Mouse (Mus musculus) intestine, embryonic 15.5 days (tissue): ENCODE data around the gene Trappc12. TPM values are rescaled to one million over a fixed set of nuclear protein-coding genes. Genes with fewer than 3 reads are reported as not detected.

Experiments used
- ATAC-seq: fragments of 200-750 bp; cut with Nextera tagmentation; 2 replicates; pipeline ENCODE4 v1.8.0; 2017; ENCODE audit warnings: moderate TSS enrichment, moderate library complexity
- H3K27ac ChIP-seq: fragments of 300-500 bp; sonication (generic); 2 replicates; pipeline ENCODE4 v1.5.1; 2015; ENCODE audit warnings: mild to moderate bottlenecking, inconsistent platforms
- H3K27me3 ChIP-seq: fragments of 300-500 bp; sonication (generic); replicated peaks from 2 replicates; pipeline ENCODE4 v1.6.1; 2015; ENCODE audit warnings: inconsistent platforms
- H3K36me3 ChIP-seq: fragments of 300-500 bp; sonication (generic); 2 replicates; pipeline ENCODE4 v1.6.1; 2015; ENCODE audit warnings: inconsistent platforms
- H3K4me1 ChIP-seq: fragments of 300-500 bp; sonication (generic); replicated peaks from 2 replicates; pipeline ENCODE4 v1.6.1; 2015; ENCODE audit warnings: inconsistent platforms
- H3K4me2 ChIP-seq: fragments of 300-500 bp; sonication (generic); replicated peaks from 2 replicates; pipeline ENCODE4 v1.6.1; 2015; ENCODE audit warnings: mild to moderate bottlenecking, inconsistent platforms
- H3K4me3 ChIP-seq: fragments of 300-500 bp; sonication (generic); replicated peaks from 2 replicates; pipeline ENCODE4 v1.5.1; 2015; ENCODE audit warnings: inconsistent platforms
- H3K9ac ChIP-seq: fragments of 300-500 bp; sonication (generic); 2 replicates; pipeline ENCODE4 v1.6.1; 2015; ENCODE audit warnings: inconsistent platforms
- H3K9me3 ChIP-seq: fragments of 300-500 bp; sonication (generic); 2 replicates; pipeline ENCODE4 v1.6.1; 2016; ENCODE audit warnings: inconsistent platforms
- WGBS: fragments of 180-500 bp; shearing (Covaris S2); methylation state at CpG from one replicate; pipeline ENCODE4 v1.1.7; 2015; 5-methylcytosine and 5-hydroxymethylcytosine counted together
- polyA plus RNA-seq: library from polyadenylated mRNA; unstranded; fragments of >200 nt; fragmentation: Nextera tagmentation; extraction: Ambion mirVana; gene quantifications from 2 replicates; pipeline ENCODE4 v1.2.1, GENCODE M21; 2015

Trappc12 gene
- polyA plus RNA-seq, 1 experiment from 2014 or later = 34.6 TPM

- no peaks in the 10 kb centered on the region for H3K9me3 ChIP-seq
- WGBS = 65% methylated on average over 5 of the region's 5 CpGs
- peak overlapping the region; percentile 93 for H3K27ac ChIP-seq
- peak; percentile 1; the same call in 1 of the 2 replicates for ATAC-seq
- H3K4me1 ChIP-seq = peaks cover 6% of the 10 kb centered on the region; the same call in 1 of the 2 replicates
- H3K9ac ChIP-seq = peak overlapping the region; percentile 61
- H3K4me2 ChIP-seq = peak overlapping the region; percentile 63
- H3K4me3 ChIP-seq = peak overlapping the region; percentile 55
- peaks cover 11% of the 10 kb centered on the region for H3K36me3 ChIP-seq
- H3K27me3 ChIP-seq = no peaks in the 10 kb centered on the region
Observed at GRCm38 (mm10) chr12:28675925-28676209, 74.4 kb downstream of the Trappc12 start.

GRCm38 (mm10) chr12:28675121-28675924 lies 74.9 kb downstream of the Trappc12 start, which contains the start of gene Adi1:
TSS of gene Adi1 (plus strand) at chr12:28675231.
- WGBS = 2% methylated on average over 50 of the region's 53 CpGs
- H3K27ac ChIP-seq = peak within 1 kb of the TSS; percentile 93
- peak within 1 kb of the TSS; percentile 63 for H3K4me2 ChIP-seq
- H3K9ac ChIP-seq = peak within 1 kb of the TSS; percentile 61
- H3K4me1 ChIP-seq = peaks cover 6% of the 10 kb centered on the region; the same call in 1 of the 2 replicates
- H3K9me3 ChIP-seq = no peaks in the 10 kb centered on the region
- peak within 1 kb of the TSS; percentile 55 for H3K4me3 ChIP-seq
- H3K27me3 ChIP-seq = no peaks in the 10 kb centered on the region
- H3K36me3 ChIP-seq = peaks cover 8% of the 10 kb centered on the region
- peak; percentile 97 for ATAC-seq

- WGBS = 77% methylated on average over 10 of the region's 10 CpGs
- H3K4me3 ChIP-seq = no peak overlapping the region
- H3K36me3 ChIP-seq = peaks cover 8% of the 10 kb centered on the region; the same call in 1 of the 2 replicates
- H3K27ac ChIP-seq = no peak overlapping the region
- H3K4me2 ChIP-seq = peak overlapping the region; percentile 63; the same call in 1 of the 2 replicates
- no peaks in the 10 kb centered on the region for H3K27me3 ChIP-seq
- H3K4me1 ChIP-seq = peaks cover 6% of the 10 kb centered on the region; the same call in 1 of the 2 replicates
- no peak for ATAC-seq
- no peaks in the 10 kb centered on the region for H3K9me3 ChIP-seq
- no peak overlapping the region for H3K9ac ChIP-seq
Observed at GRCm38 (mm10) chr12:28674038-28674720, 76.1 kb downstream of the Trappc12 start.

GRCm38 (mm10) chr12:28667287-28667686 lies 83.0 kb downstream of the Trappc12 start:
- no peak overlapping the region for H3K4me3 ChIP-seq
- no peak overlapping the region for H3K27ac ChIP-seq
- H3K36me3 ChIP-seq = no peaks in the 10 kb centered on the region
- ATAC-seq = 0 out of 2 replicates have a peak, but pooled peaks have one; percentile 49
- H3K9ac ChIP-seq = no peak overlapping the region
- no peaks in the 10 kb centered on the region for H3K9me3 ChIP-seq
- H3K27me3 ChIP-seq = no peaks in the 10 kb centered on the region
- no peak overlapping the region for H3K4me2 ChIP-seq
- 0 out of 2 replicates have a peak, but pooled peaks cover 4% of the 10 kb centered on the region for H3K4me1 ChIP-seq
- 9% methylated on average over 8 of the region's 8 CpGs for WGBS

DNA sequence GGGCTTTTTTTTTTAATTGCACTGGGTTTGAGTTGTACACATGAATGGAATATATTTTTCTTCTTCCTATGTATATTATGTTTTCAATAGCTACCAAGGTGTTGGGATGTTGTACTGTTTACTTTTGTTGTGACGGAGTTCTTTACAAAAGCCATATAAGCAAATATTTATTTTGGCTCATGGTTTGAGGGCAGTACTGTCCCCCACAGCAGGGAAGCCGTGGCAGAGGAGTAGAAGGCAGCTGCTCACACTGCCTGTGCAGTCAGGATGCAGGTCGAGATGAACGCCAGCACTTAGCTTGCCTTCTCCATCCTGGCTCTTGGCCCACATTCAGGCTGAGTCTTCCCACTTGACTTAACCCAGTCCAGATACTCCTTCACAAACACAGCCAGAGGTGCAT lies 83.5 kb downstream of the Trappc12 start:
- H3K4me2 ChIP-seq = no peak overlapping the region
- 0 out of 2 replicates have a peak, but pooled peaks cover 4% of the 10 kb centered on the region for H3K4me1 ChIP-seq
- 44% methylated on average over 4 of the region's 4 CpGs for WGBS
- H3K9me3 ChIP-seq = no peaks in the 10 kb centered on the region
- H3K36me3 ChIP-seq = no peaks in the 10 kb centered on the region
- H3K9ac ChIP-seq = no peak overlapping the region
- no peaks in the 10 kb centered on the region for H3K27me3 ChIP-seq
- no peak for ATAC-seq
- no peak overlapping the region for H3K27ac ChIP-seq
- no peak overlapping the region for H3K4me3 ChIP-seq

GRCm38 (mm10) chr12:28662628-28663027 lies 87.6 kb downstream of the Trappc12 start:
- H3K9me3 ChIP-seq = no peaks in the 10 kb centered on the region
- no peak for ATAC-seq
- no peaks in the 10 kb centered on the region for H3K27me3 ChIP-seq
- H3K4me3 ChIP-seq = no peak overlapping the region
- no peak overlapping the region for H3K9ac ChIP-seq
- no peak overlapping the region for H3K27ac ChIP-seq
- 79% methylated on average over 4 of the region's 4 CpGs for WGBS
- H3K4me2 ChIP-seq = no peak overlapping the region
- 0 out of 2 replicates have a peak, but pooled peaks cover 4% of the 10 kb centered on the region for H3K4me1 ChIP-seq
- H3K36me3 ChIP-seq = peaks cover 19% of the 10 kb centered on the region

GRCm38 (mm10) chr12:28649141-28650110 lies 100.8 kb downstream of the Trappc12 start, which contains the start of gene Rnaseh1:
TSS of gene Rnaseh1 (plus strand) at chr12:28649602.
- 2% methylated on average over 52 of the region's 52 CpGs for WGBS
- Histone ChIP-seq H3K4me1 (peaks cover 5% of the 10 kb centered on the region; the same call in 1 of the 2 replicates), H3K27me3 (no peaks in the 10 kb centered on the region), H3K4me3 (peak within 1 kb of the TSS; percentile 73), H3K4me2 (peak within 1 kb of the TSS; percentile 71), H3K9ac (peak within 1 kb of the TSS; percentile 76), H3K27ac (no peak within 1 kb of the TSS; the same call in 1 of the 2 replicates), H3K9me3 (no peaks in the 10 kb centered on the region), H3K36me3 (0 out of 2 replicates have a peak, but pooled peaks cover 3% of the 10 kb centered on the region)
- ATAC-seq = peak; percentile 97

Other genes starting within 250 kb of the Trappc12 start
- not detected in 2 replicates for gene Dcdc2c, start 198.1 kb downstream of the Trappc12 start, polyA plus RNA-seq
- gene Allc, start 167.9 kb downstream of the Trappc12 start, polyA plus RNA-seq = not detected in 2 replicates
- gene Colec11, start 127.1 kb downstream of the Trappc12 start, polyA plus RNA-seq = 1.6 and 1.8 TPM in 2 replicates
- gene Rps7, start 114.5 kb downstream of the Trappc12 start, polyA plus RNA-seq = 676 and 798 TPM in 2 replicates
- 26.1 and 27.9 TPM in 2 replicates for gene Rnaseh1, start 100.9 kb downstream of the Trappc12 start, polyA plus RNA-seq
- 89.4 and 92.1 TPM in 2 replicates for gene Adi1, start 75.2 kb downstream of the Trappc12 start, polyA plus RNA-seq
- 27.3 and 28.6 TPM in 2 replicates for gene Eipr1, start 1.3 kb upstream of the Trappc12 start, polyA plus RNA-seq